Mouse (Mus musculus) embryo, embryonic 11.5 days (tissue): ENCODE results near the gene Tnfrsf25.

Experiments used
- DNase-seq: peaks from one replicate; pipeline ENCODE4 v3.0.0-alpha.2; 2012; ENCODE audit warnings: low read depth, low spot score

Tnfrsf25 gene

GRCm38 (mm10) chr4:152092751-152093293, 22.9 kb upstream of the Tnfrsf25 start:
- DNase-seq, result no peak

GRCm38 (mm10) chr4:152094233-152094632, 21.5 kb upstream of the Tnfrsf25 start:
- DNase-seq, result no peak

GRCm38 (mm10) chr4:152095937-152096910, 19.5 kb upstream of the Tnfrsf25 start:
- DNase-seq, result peak; percentile 45

GRCm38 (mm10) chr4:152096927-152097326, 18.8 kb upstream of the Tnfrsf25 start:
- no peak for DNase-seq

- no peak for DNase-seq
These were observed 17.6 kb upstream of the Tnfrsf25 start for GRCm38 (mm10) chr4:152097911-152098799.

- DNase-seq, result no peak
These were observed 15.2 kb upstream of the Tnfrsf25 start for GRCm38 (mm10) chr4:152100541-152100940.

GRCm38 (mm10) chr4:152101081-152101653, 14.6 kb upstream of the Tnfrsf25 start:
- no peak for DNase-seq

- DNase-seq, result no peak
These were observed 13.8 kb upstream of the Tnfrsf25 start for GRCm38 (mm10) chr4:152101921-152102320.

GRCm38 (mm10) chr4:152103025-152103424, 12.7 kb upstream of the Tnfrsf25 start:
- no peak for DNase-seq

- no peak for DNase-seq
These were observed 9.0 kb upstream of the Tnfrsf25 start for GRCm38 (mm10) chr4:152106746-152107145.

- DNase-seq, result no peak
These were observed 8.2 kb upstream of the Tnfrsf25 start for GRCm38 (mm10) chr4:152107493-152107892.

GRCm38 (mm10) chr4:152107971-152108509, 7.7 kb upstream of the Tnfrsf25 start:
- peak; percentile 86 for DNase-seq

GRCm38 (mm10) chr4:152108673-152109072, 7.1 kb upstream of the Tnfrsf25 start:
- no peak for DNase-seq

GRCm38 (mm10) chr4:152109509-152109908, 6.2 kb upstream of the Tnfrsf25 start:
- DNase-seq, result no peak

- DNase-seq, result no peak
These were observed 5.0 kb upstream of the Tnfrsf25 start for GRCm38 (mm10) chr4:152110689-152111088.

GRCm38 (mm10) chr4:152112329-152112728, 3.4 kb upstream of the Tnfrsf25 start:
- DNase-seq, result no peak

GRCm38 (mm10) chr4:152114080-152114479, 1.7 kb upstream of the Tnfrsf25 start:
- no peak for DNase-seq

GRCm38 (mm10) chr4:152117538-152117937, 1.8 kb downstream of the Tnfrsf25 start:
- DNase-seq, result no peak

GRCm38 (mm10) chr4:152119396-152120292, 3.9 kb downstream of the Tnfrsf25 start:
- DNase-seq, result no peak
